ENCODE assay signal across 8 mouse cellular contexts in the genomic region with DNA sequence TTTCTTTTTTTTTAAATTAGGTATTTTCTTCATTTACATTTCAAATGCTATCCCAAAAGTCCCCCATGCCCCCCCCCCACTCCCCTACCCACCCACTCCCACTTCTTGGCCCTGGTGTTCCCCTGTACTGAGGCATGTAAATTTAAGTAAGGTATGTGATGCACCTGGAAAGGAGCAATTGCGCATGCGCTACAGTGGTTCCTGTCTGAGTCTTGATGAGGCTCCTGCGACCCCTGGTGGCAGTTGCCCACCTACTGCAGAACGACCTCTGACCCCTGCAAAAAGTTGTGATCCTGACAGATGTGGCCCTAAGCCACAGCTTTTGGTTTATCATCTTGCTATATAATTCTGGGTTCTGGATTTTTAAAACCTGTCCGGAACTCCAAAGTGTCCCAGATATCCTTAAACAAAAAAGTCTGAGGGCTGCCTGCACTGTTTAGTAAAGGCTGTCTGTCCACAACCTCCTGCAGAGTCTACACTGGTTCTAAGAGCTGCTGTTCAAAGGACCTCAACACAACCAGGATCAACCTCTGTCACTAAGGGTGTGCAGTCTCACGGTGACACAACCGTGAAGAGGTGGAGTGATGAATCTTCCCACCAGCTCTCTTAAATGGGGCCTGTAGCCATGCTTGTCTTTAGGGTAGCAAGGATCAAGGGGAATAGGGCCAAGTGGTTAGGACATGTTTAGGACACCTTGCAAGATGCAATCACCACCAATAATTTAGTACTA. TPM values are rescaled to one million over a fixed set of nuclear protein-coding genes. Genes with fewer than 3 reads are reported as not detected.
DNase-seq lines count a peak whose midpoint lies in the region; ATAC-seq and TF ChIP-seq lines count a peak whose summit lies in the region.

No protein-coding gene starts in this region.

- H3K27me3 ChIP-seq in C2C12 (ENCODE audit: control insufficient read depth, insufficient read depth, insufficient read length) (no peaks in the 10 kb centered on the region), E14TG2a.4 (ENCODE audit: insufficient read depth, low read length) (no peaks in the 10 kb centered on the region)
- H3K27me3 ChIP-seq in small intestine, adult 2 months (ENCODE audit: control insufficient read depth, insufficient read depth, low read length): no peaks in the 10 kb centered on the region

- H3K9me3 ChIP-seq in E14TG2a.4 (ENCODE audit: low read length): no peaks in the 10 kb centered on the region

- H3K27ac ChIP-seq in small intestine, adult 2 months (ENCODE audit: insufficient read depth, low read depth, low read length): peak overlapping the region; percentile 3; the same call in 1 of the 2 replicates

- no peaks in the 10 kb centered on the region for H3K36me3 ChIP-seq in C2C12 (ENCODE audit: control insufficient read depth, insufficient read depth)
- peaks cover 34% of the 10 kb centered on the region for H3K36me3 ChIP-seq in E14TG2a.4 (ENCODE audit: insufficient read depth, low read length)
- no peaks in the 10 kb centered on the region for H3K36me3 ChIP-seq in small intestine, adult 2 months (ENCODE audit: control insufficient read depth, insufficient read depth, low read length)

- H3K79me2 ChIP-seq in C2C12 (ENCODE audit: control insufficient read depth, insufficient read depth): no peaks in the 10 kb centered on the region

- TF ChIP-seq CTCF in C2C12 (IDR thresholded peaks at IDR 0.05; ENCODE audit: control insufficient read depth, insufficient read depth, insufficient read length) (peak; percentile 42), E14TG2a.4 (conservative IDR thresholded peaks at IDR 0.05; ENCODE audit: low read length) (peak; percentile 70)
- peak; percentile 91 for TF ChIP-seq CTCF in small intestine, adult 2 months (IDR thresholded peaks at IDR 0.05; ENCODE audit: extremely low read depth, insufficient read length, insufficient replicate concordance, low read depth, low read length)

- WGBS in small intestine, adult 2 months: 30% methylated on average over 7 of the region's 7 CpGs

- no peaks in the 10 kb centered on the region for H3K79me3 ChIP-seq in C2C12 (ENCODE audit: low read depth)

- DNase-seq in cerebellum, postnatal 10 days: peak; percentile 79
- DNase-seq in gastrocnemius, postnatal 4 days (ENCODE audit: low spot score in 2 of 2): peak; percentile 41 to 62
- peak; percentile 73 for DNase-seq in kidney, adult 9 months
- peak; percentile 53 for DNase-seq in lung, postnatal 25 days (ENCODE audit: low spot score)

- TF ChIP-seq POLR2A in small intestine, adult 2 months (IDR thresholded peaks at IDR 0.05; ENCODE audit: low read depth, low read length): no peak

- H3K4me3 ChIP-seq in C2C12 (ENCODE audit: insufficient read depth, poor library complexity, severe bottlenecking) (no peak overlapping the region), E14TG2a.4 (replicated peaks; ENCODE audit: low read length) (0 out of 2 replicates have a peak overlapping the region, but pooled peaks have one; percentile 2)
- no peak overlapping the region for H3K4me3 ChIP-seq in small intestine, adult 2 months (ENCODE audit: low read depth, low read length)

- no peak for ATAC-seq in frontal cortex, adult (ENCODE audit: low TSS enrichment)

- H3ac ChIP-seq in C2C12 (ENCODE audit: control insufficient read depth, insufficient read length, low read depth): no peak overlapping the region

- peaks cover 30% of the 10 kb centered on the region for H3K4me1 ChIP-seq in E14TG2a.4 (replicated peaks; ENCODE audit: low read depth, low read length)
- peaks cover 22% of the 10 kb centered on the region for H3K4me1 ChIP-seq in small intestine, adult 2 months (ENCODE audit: control insufficient read depth, insufficient read depth, insufficient read length, low read length)

TF ChIP-seq in C2C12, 6 proteins besides CTCF, POLR2A, EP300 and RAD21:
- TF ChIP-seq MYOG (IDR thresholded peaks at IDR 0.05; ENCODE audit: control insufficient read depth, extremely low read depth, insufficient read length) (no peak), MAX (IDR thresholded peaks at IDR 0.05) (no peak), FOSL1 (IDR thresholded peaks at IDR 0.05; ENCODE audit: insufficient read depth, low read length, poor library complexity, severe bottlenecking) (no peak), USF1 (IDR thresholded peaks at IDR 0.05; ENCODE audit: low read depth) (no peak), CEBPB (IDR thresholded peaks at IDR 0.05; ENCODE audit: low read depth) (no peak), MYOD1 (IDR thresholded peaks at IDR 0.05; ENCODE audit: control insufficient read depth, insufficient read length, low read depth) (no peak)

RNA-seq across cellular contexts. Expression of a gene that starts 40.6 kb away (rescaled TPM):
- 9.2 TPM for polyA plus RNA-seq in C2C12 (2012; fragmentation: generic; extraction: Trizol)
- total RNA-seq in gastrocnemius, postnatal 4 days (2021): 10 to 100 TPM; 56.6 to 59.0 TPM
- 10.8 and 13.0 TPM in 2 replicates for polyA plus RNA-seq in small intestine, adult 2 months (2012; rRNA removed)
